Mouse (Mus musculus): Measurements from ENCODE around the gene 4921509C19Rik. TPM values are rescaled to one million over a fixed set of nuclear protein-coding genes. Genes with fewer than 3 reads are reported as not detected.
"Not testable (repeated sequence)": the region's sequence is repeated elsewhere in the genome, so short reads cannot be mapped to it uniquely, and the experiment has no call there.

Gene 4921509C19Rik
- not detected in 2 replicates for polyA plus RNA-seq (2012; rRNA removed)

GRCm38 (mm10) chr2:151476053-151476452 is at the start of gene 4921509C19Rik:
Gene 4921509C19Rik (minus strand): TSS chr2:151476153.
- WGBS: 83% methylated on average over 5 of the region's 5 CpGs

GRCm38 (mm10) chr2:151525520-151525919 is 49.6 kb upstream of the 4921509C19Rik start:
- no peaks in the 10 kb centered on the region for H3K36me3 ChIP-seq (ENCODE audit: control insufficient read depth, insufficient read depth, low read length)
- no peaks in the 10 kb centered on the region; the same call in 1 of the 2 replicates for H3K4me1 ChIP-seq (ENCODE audit: control insufficient read depth, insufficient read depth, insufficient read length)
- H3K27ac ChIP-seq (ENCODE audit: insufficient read depth, low read length): no peak overlapping the region
- no peak overlapping the region for H3K4me3 ChIP-seq (ENCODE audit: extremely low read depth, insufficient read depth, insufficient read length)
- 81% methylated on average over 2 of the region's 2 CpGs for WGBS
- H3K27me3 ChIP-seq (ENCODE audit: control insufficient read depth, insufficient read depth, low read length): no peaks in the 10 kb centered on the region
- TF ChIP-seq POLR2A (IDR thresholded peaks at IDR 0.05; ENCODE audit: low read depth, low read length) (no peak), CTCF (IDR thresholded peaks at IDR 0.05; ENCODE audit: extremely low read depth, insufficient read depth, insufficient read length, insufficient replicate concordance) (no peak)
- no peak for DNase-seq (ENCODE audit: low read depth in 1 of 2, low spot score in 2 of 2)

More at GRCm38 (mm10) chr2:151476053-151476452, at the start of gene 4921509C19Rik:
- H3K36me3 ChIP-seq (ENCODE audit: control insufficient read depth, insufficient read depth, low read length); H3K4me3 ChIP-seq (ENCODE audit: extremely low read depth, insufficient read depth, insufficient read length); DNase-seq (ENCODE audit: low read depth in 1 of 2, low spot score in 2 of 2); H3K27ac ChIP-seq (ENCODE audit: insufficient read depth, low read length); H3K4me1 ChIP-seq (ENCODE audit: control insufficient read depth, insufficient read depth, insufficient read length); H3K27me3 ChIP-seq (ENCODE audit: control insufficient read depth, insufficient read depth, low read length): not testable (repeated sequence)

- TF ChIP-seq POLR2A (IDR thresholded peaks at IDR 0.05; ENCODE audit: low read depth, low read length) (no peak), CTCF (IDR thresholded peaks at IDR 0.05; ENCODE audit: extremely low read depth, insufficient read depth, insufficient read length, insufficient replicate concordance) (no peak)
- Histone ChIP-seq H3K4me3 (ENCODE audit: extremely low read depth, insufficient read depth, insufficient read length) (no peak overlapping the region), H3K27ac (ENCODE audit: insufficient read depth, low read length) (no peak overlapping the region), H3K4me1 (ENCODE audit: control insufficient read depth, insufficient read depth, insufficient read length) (no peaks in the 10 kb centered on the region), H3K27me3 (ENCODE audit: control insufficient read depth, insufficient read depth, low read length) (no peaks in the 10 kb centered on the region), H3K36me3 (ENCODE audit: control insufficient read depth, insufficient read depth, low read length) (no peaks in the 10 kb centered on the region)
- no peak for DNase-seq (ENCODE audit: low read depth in 1 of 2, low spot score in 2 of 2)
- WGBS: 60% methylated on average over 4 of the region's 4 CpGs
These were observed 48.5 kb upstream of the 4921509C19Rik start for GRCm38 (mm10) chr2:151524324-151525041.

- no peak overlapping the region for H3K27ac ChIP-seq (ENCODE audit: insufficient read depth, low read length)
- H3K4me3 ChIP-seq (ENCODE audit: extremely low read depth, insufficient read depth, insufficient read length): no peak overlapping the region
- WGBS: 92% methylated on average over 2 of the region's 2 CpGs
- H3K36me3 ChIP-seq (ENCODE audit: control insufficient read depth, insufficient read depth, low read length): peaks cover 6% of the 10 kb centered on the region
- H3K27me3 ChIP-seq (ENCODE audit: control insufficient read depth, insufficient read depth, low read length): no peaks in the 10 kb centered on the region
- no peak for DNase-seq (ENCODE audit: low read depth in 1 of 2, low spot score in 2 of 2)
- no peak for TF ChIP-seq POLR2A (IDR thresholded peaks at IDR 0.05; ENCODE audit: low read depth, low read length)
- no peak for TF ChIP-seq CTCF (IDR thresholded peaks at IDR 0.05; ENCODE audit: extremely low read depth, insufficient read depth, insufficient read length, insufficient replicate concordance)
- H3K4me1 ChIP-seq (ENCODE audit: control insufficient read depth, insufficient read depth, insufficient read length): no peaks in the 10 kb centered on the region
These were observed 43.0 kb upstream of the 4921509C19Rik start for GRCm38 (mm10) chr2:151519000-151519399.

GRCm38 (mm10) chr2:151513525-151514285 is 37.8 kb upstream of the 4921509C19Rik start:
- DNase-seq (ENCODE audit: low read depth in 1 of 2, low spot score in 2 of 2): no peak
- H3K27ac ChIP-seq (ENCODE audit: insufficient read depth, low read length): no peak overlapping the region
- WGBS: 88% methylated on average over 3 of the region's 3 CpGs
- no peaks in the 10 kb centered on the region for H3K4me1 ChIP-seq (ENCODE audit: control insufficient read depth, insufficient read depth, insufficient read length)
- H3K36me3 ChIP-seq (ENCODE audit: control insufficient read depth, insufficient read depth, low read length): peaks cover 30% of the 10 kb centered on the region
- no peak overlapping the region for H3K4me3 ChIP-seq (ENCODE audit: extremely low read depth, insufficient read depth, insufficient read length)
- H3K27me3 ChIP-seq (ENCODE audit: control insufficient read depth, insufficient read depth, low read length): no peaks in the 10 kb centered on the region
- TF ChIP-seq POLR2A (IDR thresholded peaks at IDR 0.05; ENCODE audit: low read depth, low read length): no peak
- TF ChIP-seq CTCF (IDR thresholded peaks at IDR 0.05; ENCODE audit: extremely low read depth, insufficient read depth, insufficient read length, insufficient replicate concordance): no peak

GRCm38 (mm10) chr2:151512199-151512598 is 36.2 kb upstream of the 4921509C19Rik start:
- TF ChIP-seq POLR2A (IDR thresholded peaks at IDR 0.05; ENCODE audit: low read depth, low read length): no peak
- no peak for TF ChIP-seq CTCF (IDR thresholded peaks at IDR 0.05; ENCODE audit: extremely low read depth, insufficient read depth, insufficient read length, insufficient replicate concordance)
- peaks cover 33% of the 10 kb centered on the region for H3K36me3 ChIP-seq (ENCODE audit: control insufficient read depth, insufficient read depth, low read length)
- H3K27me3 ChIP-seq (ENCODE audit: control insufficient read depth, insufficient read depth, low read length): no peaks in the 10 kb centered on the region
- no peak overlapping the region for H3K27ac ChIP-seq (ENCODE audit: insufficient read depth, low read length)
- DNase-seq (ENCODE audit: low read depth in 1 of 2, low spot score in 2 of 2): no peak
- no peak overlapping the region for H3K4me3 ChIP-seq (ENCODE audit: extremely low read depth, insufficient read depth, insufficient read length)
- no peaks in the 10 kb centered on the region for H3K4me1 ChIP-seq (ENCODE audit: control insufficient read depth, insufficient read depth, insufficient read length)

GRCm38 (mm10) chr2:151504226-151504625 is 28.3 kb upstream of the 4921509C19Rik start:
- 86% methylated on average over 4 of the region's 4 CpGs for WGBS
- no peaks in the 10 kb centered on the region for H3K27me3 ChIP-seq (ENCODE audit: control insufficient read depth, insufficient read depth, low read length)
- H3K27ac ChIP-seq (ENCODE audit: insufficient read depth, low read length): no peak overlapping the region
- no peak overlapping the region for H3K4me3 ChIP-seq (ENCODE audit: extremely low read depth, insufficient read depth, insufficient read length)
- no peak for TF ChIP-seq CTCF (IDR thresholded peaks at IDR 0.05; ENCODE audit: extremely low read depth, insufficient read depth, insufficient read length, insufficient replicate concordance)
- no peaks in the 10 kb centered on the region for H3K4me1 ChIP-seq (ENCODE audit: control insufficient read depth, insufficient read depth, insufficient read length)
- DNase-seq (ENCODE audit: low read depth in 1 of 2, low spot score in 2 of 2): no peak
- H3K36me3 ChIP-seq (ENCODE audit: control insufficient read depth, insufficient read depth, low read length): peaks cover 39% of the 10 kb centered on the region
